Comparison of ENCODE assay signal across 10 mouse cellular contexts in genomic region chr4:149732313-149732712, GRCm38 (mm10). TPM values are rescaled to one million over a fixed set of nuclear protein-coding genes. Genes with fewer than 3 reads are reported as not detected.
A peak's percentile ranks its signal among the peaks of the same experiment; 100 is the strongest.
DNase-seq lines count a peak whose midpoint lies in the region; ATAC-seq and TF ChIP-seq lines count a peak whose summit lies in the region.
"Had no signal": no experiment of that assay in that cellular context is flagged by ENCODE, and none has a peak within 500 bp of the region (broad histone marks: within the 10 kb centered on the region; RNA-seq: fewer than 3 reads in every experiment).

No protein-coding gene starts in this region.

- TF ChIP-seq EP300 in lung, postnatal 0 days (IDR thresholded peaks at IDR 0.05): no peak

- H3K27ac ChIP-seq in forebrain, embryonic 12.5 days: peak overlapping the region; percentile 80
- no peak overlapping the region for H3K27ac ChIP-seq in forebrain, embryonic 16.5 days (ENCODE audit: low read length)
- peak overlapping the region; percentile 56; the same call in 1 of the 2 replicates for H3K27ac ChIP-seq in hindbrain, embryonic 12.5 days
- no peak overlapping the region for H3K27ac ChIP-seq in hindbrain, postnatal 0 days
- H3K27ac ChIP-seq in lung, postnatal 0 days (ENCODE audit: low read length): peak overlapping the region; percentile 20; the same call in 1 of the 2 replicates
- H3K27ac ChIP-seq: hindbrain, embryonic 15.5 days had no signal

- 93% methylated on average over 3 of the region's 3 CpGs for WGBS in forebrain, embryonic 12.5 days
- 87% methylated on average over 3 of the region's 3 CpGs for WGBS in forebrain, embryonic 16.5 days
- WGBS in hindbrain, embryonic 12.5 days: 84% methylated on average over 3 of the region's 3 CpGs
- WGBS in hindbrain, postnatal 0 days: 61% methylated on average over 3 of the region's 3 CpGs
- WGBS in lung, postnatal 0 days: 87% methylated on average over 3 of the region's 3 CpGs

- H3K4me3 ChIP-seq in forebrain, embryonic 12.5 days (replicated peaks): no peak overlapping the region
- no peak overlapping the region for H3K4me3 ChIP-seq in forebrain, embryonic 16.5 days (replicated peaks; ENCODE audit: low read length)
- H3K4me3 ChIP-seq in hindbrain, embryonic 12.5 days: no peak overlapping the region
- H3K4me3 ChIP-seq in hindbrain, postnatal 0 days (ENCODE audit: low read length): no peak overlapping the region
- H3K4me3 ChIP-seq in lung, postnatal 0 days (ENCODE audit: low read depth, low read length): no peak overlapping the region
- H3K4me3 ChIP-seq: hindbrain, embryonic 15.5 days had no signal

- ATAC-seq in forebrain, embryonic 12.5 days (ENCODE audit: low FRiP score): no peak
- no peak for ATAC-seq in forebrain, embryonic 16.5 days
- ATAC-seq in hindbrain, embryonic 12.5 days (ENCODE audit: low FRiP score): no peak
- ATAC-seq in hindbrain, postnatal 0 days: no peak
- ATAC-seq in lung, postnatal 0 days: no peak

- H3K9ac ChIP-seq in forebrain, embryonic 12.5 days: no peak overlapping the region
- no peak overlapping the region for H3K9ac ChIP-seq in forebrain, embryonic 16.5 days (replicated peaks; ENCODE audit: low read depth, low read length)
- no peak overlapping the region for H3K9ac ChIP-seq in hindbrain, embryonic 12.5 days
- no peak overlapping the region for H3K9ac ChIP-seq in hindbrain, postnatal 0 days (replicated peaks; ENCODE audit: low read length)
- no peak overlapping the region for H3K9ac ChIP-seq in lung, postnatal 0 days (replicated peaks; ENCODE audit: low read depth)
- H3K9ac ChIP-seq: hindbrain, embryonic 15.5 days had no signal

- peaks cover 57% of the 10 kb centered on the region for H3K4me1 ChIP-seq in forebrain, embryonic 12.5 days
- peaks cover 50% of the 10 kb centered on the region for H3K4me1 ChIP-seq in forebrain, embryonic 16.5 days (replicated peaks; ENCODE audit: control insufficient read depth, insufficient read depth, low read length)
- peaks cover 55% of the 10 kb centered on the region for H3K4me1 ChIP-seq in hindbrain, embryonic 12.5 days
- H3K4me1 ChIP-seq in hindbrain, postnatal 0 days (ENCODE audit: insufficient read depth, low read length): peaks cover 38% of the 10 kb centered on the region
- H3K4me1 ChIP-seq in lung, postnatal 0 days (ENCODE audit: insufficient read depth, low read depth, low read length): peaks cover 7% of the 10 kb centered on the region; the same call in 1 of the 2 replicates

- H3K9me3 ChIP-seq in forebrain, embryonic 12.5 days: no peaks in the 10 kb centered on the region
- H3K9me3 ChIP-seq in forebrain, embryonic 16.5 days (ENCODE audit: control insufficient read depth, low read length): no peaks in the 10 kb centered on the region
- no peaks in the 10 kb centered on the region for H3K9me3 ChIP-seq in hindbrain, embryonic 12.5 days (replicated peaks)
- H3K9me3 ChIP-seq in hindbrain, postnatal 0 days (ENCODE audit: low read length): no peaks in the 10 kb centered on the region
- H3K9me3 ChIP-seq in lung, postnatal 0 days (ENCODE audit: low read length): no peaks in the 10 kb centered on the region
- H3K9me3 ChIP-seq: hindbrain, embryonic 15.5 days had no signal

- H3K36me3 ChIP-seq in forebrain, embryonic 12.5 days (replicated peaks): peaks cover 46% of the 10 kb centered on the region
- H3K36me3 ChIP-seq in forebrain, embryonic 16.5 days (ENCODE audit: control insufficient read depth, insufficient read depth): peaks cover 22% of the 10 kb centered on the region
- H3K36me3 ChIP-seq in hindbrain, embryonic 12.5 days: peaks cover 36% of the 10 kb centered on the region
- H3K36me3 ChIP-seq in hindbrain, postnatal 0 days (ENCODE audit: insufficient read depth, low read length): peaks cover 31% of the 10 kb centered on the region
- H3K36me3 ChIP-seq in lung, postnatal 0 days (ENCODE audit: insufficient read depth, low read length): no peaks in the 10 kb centered on the region

- no peak for DNase-seq in hindbrain, postnatal 0 days (ENCODE audit: low spot score)
- DNase-seq in lung, postnatal 0 days (ENCODE audit: low spot score): no peak
- DNase-seq in lung, adult 18-20 months: no peak
- DNase-seq in right cerebral cortex, postnatal 36 days (ENCODE audit: low spot score in 2 of 2): no peak
- no peak for DNase-seq in layer of hippocampus, postnatal 25 days (ENCODE audit: extremely low spot score in 1 of 2, low spot score in 1 of 2)
- DNase-seq: thymus, adult 2 months had no signal

- no peak for TF ChIP-seq CTCF in hindbrain, postnatal 0 days (IDR thresholded peaks at IDR 0.05; ENCODE audit: low read depth)
- TF ChIP-seq CTCF in lung, postnatal 0 days (IDR thresholded peaks at IDR 0.05): no peak

- H3K27me3 ChIP-seq in forebrain, embryonic 12.5 days: no peaks in the 10 kb centered on the region
- H3K27me3 ChIP-seq in forebrain, embryonic 16.5 days (replicated peaks; ENCODE audit: control insufficient read depth, insufficient read depth, low read length): no peaks in the 10 kb centered on the region
- no peaks in the 10 kb centered on the region for H3K27me3 ChIP-seq in hindbrain, embryonic 12.5 days
- no peaks in the 10 kb centered on the region for H3K27me3 ChIP-seq in hindbrain, postnatal 0 days (ENCODE audit: insufficient read depth, low read length)
- no peaks in the 10 kb centered on the region for H3K27me3 ChIP-seq in lung, postnatal 0 days (replicated peaks; ENCODE audit: insufficient read depth, low read length)
- H3K27me3 ChIP-seq: hindbrain, embryonic 15.5 days had no signal

- no peak overlapping the region for H3K4me2 ChIP-seq in forebrain, embryonic 12.5 days
- H3K4me2 ChIP-seq in forebrain, embryonic 16.5 days (ENCODE audit: low read length): no peak overlapping the region
- no peak overlapping the region for H3K4me2 ChIP-seq in hindbrain, embryonic 12.5 days (replicated peaks)
- H3K4me2 ChIP-seq in hindbrain, postnatal 0 days (ENCODE audit: low read depth, low read length): no peak overlapping the region
- H3K4me2 ChIP-seq in lung, postnatal 0 days (replicated peaks; ENCODE audit: low read depth, low read length): no peak overlapping the region
- H3K4me2 ChIP-seq: hindbrain, embryonic 15.5 days had no signal

RNA-seq across cellular contexts. Expression of gene Tmem201, which starts 5.5 kb away (rescaled TPM):
- 39.4 and 41.0 TPM in 2 replicates for polyA plus RNA-seq in forebrain, embryonic 12.5 days (2016; fragmentation: Nextera tagmentation; extraction: Ambion mirVana)
- 37.3 and 43.5 TPM in 2 replicates for polyA plus RNA-seq in forebrain, embryonic 16.5 days (2015; fragmentation: Nextera tagmentation; extraction: Ambion mirVana)
- polyA plus RNA-seq in hindbrain, embryonic 12.5 days (2016; fragmentation: Nextera tagmentation; extraction: Ambion mirVana): 39.6 and 39.7 TPM in 2 replicates
- total RNA-seq in hindbrain, postnatal 0 days (2014; rRNA removed): 69.8 and 80.2 TPM in 2 replicates
- polyA plus RNA-seq in hindbrain, postnatal 0 days (2015; fragmentation: Nextera tagmentation; extraction: Ambion mirVana): 41.2 and 44.7 TPM in 2 replicates
- polyA plus RNA-seq in lung, postnatal 0 days (2015; fragmentation: Nextera tagmentation; extraction: Ambion mirVana): 8.2 and 9.4 TPM in 2 replicates
- total RNA-seq in layer of hippocampus, postnatal 25 days (2021): 10 to 100 TPM; 66.5 to 70.7 TPM

RNA-seq across cellular contexts. Expression of gene Pik3cd, which starts 29.9 kb away (rescaled TPM):
- polyA plus RNA-seq in forebrain, embryonic 12.5 days (2016; fragmentation: Nextera tagmentation; extraction: Ambion mirVana): 9.4 and 10.4 TPM in 2 replicates
- 19.5 and 21.0 TPM in 2 replicates for polyA plus RNA-seq in forebrain, embryonic 16.5 days (2015; fragmentation: Nextera tagmentation; extraction: Ambion mirVana)
- polyA plus RNA-seq in hindbrain, embryonic 12.5 days (2016; fragmentation: Nextera tagmentation; extraction: Ambion mirVana): 16.9 and 19.6 TPM in 2 replicates
- total RNA-seq in hindbrain, postnatal 0 days (2014; rRNA removed): 17.4 and 20.8 TPM in 2 replicates
- 9.2 and 10.1 TPM in 2 replicates for polyA plus RNA-seq in hindbrain, postnatal 0 days (2015; fragmentation: Nextera tagmentation; extraction: Ambion mirVana)
- 3.8 and 4.0 TPM in 2 replicates for polyA plus RNA-seq in lung, postnatal 0 days (2015; fragmentation: Nextera tagmentation; extraction: Ambion mirVana)
- total RNA-seq in layer of hippocampus, postnatal 25 days (2021): 10 to 100 TPM; 22.9 to 25.2 TPM

RNA-seq across cellular contexts. Expression of gene Slc25a33, which starts 41.8 kb away (rescaled TPM):
- 12.1 and 12.6 TPM in 2 replicates for polyA plus RNA-seq in forebrain, embryonic 12.5 days (2016; fragmentation: Nextera tagmentation; extraction: Ambion mirVana)
- 22.4 and 22.7 TPM in 2 replicates for polyA plus RNA-seq in forebrain, embryonic 16.5 days (2015; fragmentation: Nextera tagmentation; extraction: Ambion mirVana)
- 18.8 and 18.9 TPM in 2 replicates for polyA plus RNA-seq in hindbrain, embryonic 12.5 days (2016; fragmentation: Nextera tagmentation; extraction: Ambion mirVana)
- 20.4 and 21.6 TPM in 2 replicates for total RNA-seq in hindbrain, postnatal 0 days (2014; rRNA removed)
- 38.2 and 39.6 TPM in 2 replicates for polyA plus RNA-seq in hindbrain, postnatal 0 days (2015; fragmentation: Nextera tagmentation; extraction: Ambion mirVana)
- polyA plus RNA-seq in lung, postnatal 0 days (2015; fragmentation: Nextera tagmentation; extraction: Ambion mirVana): 7.4 and 8.6 TPM in 2 replicates
- 10 to 100 TPM; 31.0 to 38.8 TPM for total RNA-seq in layer of hippocampus, postnatal 25 days (2021)

Comparison
In these comparisons a context has a peak if more than half of its experiments do, and no peak if none do; other contexts are left out.
1. H3K27ac ChIP-seq: peak in forebrain, embryonic 12.5 days (single experiment), hindbrain, embryonic 12.5 days (single experiment) and lung, postnatal 0 days (single experiment); none in forebrain, embryonic 16.5 days (single experiment) and hindbrain, postnatal 0 days (single experiment).